Mouse (Mus musculus) liver, embryonic 11.5 days (tissue): ENCODE results near the gene Fam149a. TPM values are rescaled to one million over a fixed set of nuclear protein-coding genes. Genes with fewer than 3 reads are reported as not detected.

Source experiments
- ATAC-seq: fragments of 200-750 bp; cut with Nextera tagmentation; replicated peaks from 2 replicates; pipeline ENCODE4 v1.8.0; 2017; ENCODE audit warnings: moderate number of reproducible peaks, mild to moderate bottlenecking, moderate TSS enrichment, moderate library complexity; ENCODE audit not compliant: low FRiP score
- DNase-seq: peaks from one replicate; pipeline ENCODE4 v3.0.0-alpha.2; 2017; ENCODE audit warnings: low spot score
- H3K27ac ChIP-seq: fragments of 300-500 bp; sonication (generic); 2 replicates; pipeline ENCODE4 v1.5.1; 2014; ENCODE audit warnings: mild to moderate bottlenecking, low read depth, low read length, control low read depth
- H3K27me3 ChIP-seq: fragments of 300-500 bp; sonication (generic); replicated peaks from 2 replicates; pipeline ENCODE4 v1.6.1; 2014; ENCODE audit warnings: low read length, mixed read lengths; ENCODE audit not compliant: control insufficient read depth, insufficient read depth
- H3K36me3 ChIP-seq: fragments of 300-500 bp; sonication (generic); 2 replicates; pipeline ENCODE4 v1.6.1; 2014; ENCODE audit warnings: mild to moderate bottlenecking, low read length, moderate library complexity, mixed read lengths; ENCODE audit not compliant: control insufficient read depth, insufficient read depth
- H3K4me1 ChIP-seq: fragments of 300-500 bp; sonication (generic); replicated peaks from 2 replicates; pipeline ENCODE4 v1.6.1; 2014; ENCODE audit warnings: low read length, mixed read lengths; ENCODE audit not compliant: control insufficient read depth, insufficient read depth
- H3K4me2 ChIP-seq: fragments of 300-500 bp; sonication (generic); 2 replicates; pipeline ENCODE4 v1.6.1; 2014; ENCODE audit warnings: mild to moderate bottlenecking, control low read depth, moderate library complexity
- H3K4me3 ChIP-seq: fragments of 300-500 bp; sonication (generic); 2 replicates; pipeline ENCODE4 v1.5.1; 2014; ENCODE audit warnings: low read depth, low read length, control low read depth
- H3K9ac ChIP-seq: fragments of 300-500 bp; sonication (generic); 2 replicates; pipeline ENCODE4 v1.6.1; 2014; ENCODE audit warnings: low read depth, low read length, control low read depth
- H3K9me3 ChIP-seq: fragments of 300-500 bp; sonication (generic); 2 replicates; pipeline ENCODE4 v1.6.1; 2016; ENCODE audit warnings: low read length, inconsistent platforms, mixed read lengths; ENCODE audit not compliant: control insufficient read depth
- WGBS: fragments of 180-500 bp; shearing (Covaris S2); extraction: QIAGEN DNeasy Blood & Tissue Kit; methylation state at CpG from one replicate; pipeline ENCODE4 v1.1.7; 2014; 5-methylcytosine and 5-hydroxymethylcytosine counted together
- polyA plus RNA-seq: library from polyadenylated mRNA; unstranded; fragments of >200 nt; fragmentation: Nextera tagmentation; extraction: Ambion mirVana; gene quantifications from 2 replicates; pipeline ENCODE4 v1.2.1, GENCODE M21; 2014

Fam149a gene
- polyA plus RNA-seq, 1 experiment from 2014 or later, result 5.7 TPM

- no peak overlapping the region for H3K4me3 ChIP-seq
- H3K9me3 ChIP-seq, result no peaks in the 10 kb centered on the region
- DNase-seq, result no peak
- ATAC-seq, result no peak
- no peaks in the 10 kb centered on the region for H3K4me1 ChIP-seq
- no peak overlapping the region for H3K9ac ChIP-seq
- no peaks in the 10 kb centered on the region for H3K36me3 ChIP-seq
- H3K27ac ChIP-seq, result no peak overlapping the region
- H3K4me2 ChIP-seq, result no peak overlapping the region
- WGBS, result 18% methylated on average over 4 of the region's 4 CpGs
- peaks cover 9% of the 10 kb centered on the region for H3K27me3 ChIP-seq
Observed at GRCm38 (mm10) chr8:45380598-45380997, 1.5 kb downstream of the Fam149a start.

GRCm38 (mm10) chr8:45374071-45374470 lies 8.0 kb downstream of the Fam149a start:
- no peak overlapping the region for H3K4me3 ChIP-seq
- H3K9me3 ChIP-seq, result no peaks in the 10 kb centered on the region
- H3K9ac ChIP-seq, result no peak overlapping the region
- 84% methylated on average over 3 of the region's 3 CpGs for WGBS
- no peaks in the 10 kb centered on the region for H3K27me3 ChIP-seq
- H3K36me3 ChIP-seq, result no peaks in the 10 kb centered on the region
- H3K4me1 ChIP-seq, result no peaks in the 10 kb centered on the region
- H3K27ac ChIP-seq, result no peak overlapping the region
- DNase-seq (no peak), ATAC-seq (no peak)
- H3K4me2 ChIP-seq, result no peak overlapping the region

GRCm38 (mm10) chr8:45367154-45367553 lies 14.9 kb downstream of the Fam149a start:
- no peak for ATAC-seq
- Histone ChIP-seq H3K4me3 (no peak overlapping the region), H3K4me2 (no peak overlapping the region), H3K27me3 (no peaks in the 10 kb centered on the region), H3K27ac (no peak overlapping the region), H3K9me3 (no peaks in the 10 kb centered on the region), H3K9ac (no peak overlapping the region), H3K4me1 (no peaks in the 10 kb centered on the region), H3K36me3 (no peaks in the 10 kb centered on the region)
- no peak for DNase-seq
- WGBS, result 44% methylated on average over 1 of the region's 1 CpGs

- no peaks in the 10 kb centered on the region for H3K36me3 ChIP-seq
- no peaks in the 10 kb centered on the region for H3K9me3 ChIP-seq
- no peak overlapping the region for H3K9ac ChIP-seq
- 59% methylated on average over 1 of the region's 1 CpGs for WGBS
- no peak overlapping the region for H3K4me3 ChIP-seq
- H3K4me2 ChIP-seq, result no peak overlapping the region
- no peak overlapping the region for H3K27ac ChIP-seq
- no peaks in the 10 kb centered on the region for H3K4me1 ChIP-seq
- 0 out of 2 replicates have a peak, but pooled peaks cover 3% of the 10 kb centered on the region for H3K27me3 ChIP-seq
- no peak for ATAC-seq
- DNase-seq, result no peak
Observed at GRCm38 (mm10) chr8:45363220-45363619, 18.9 kb downstream of the Fam149a start.

- H3K9ac ChIP-seq, result no peak overlapping the region
- no peaks in the 10 kb centered on the region for H3K36me3 ChIP-seq
- no peaks in the 10 kb centered on the region for H3K9me3 ChIP-seq
- H3K27ac ChIP-seq, result no peak overlapping the region
- H3K4me1 ChIP-seq, result no peaks in the 10 kb centered on the region
- H3K4me3 ChIP-seq, result no peak overlapping the region
- 0 out of 2 replicates have a peak, but pooled peaks cover 3% of the 10 kb centered on the region for H3K27me3 ChIP-seq
- WGBS, result 61% methylated on average over 6 of the region's 6 CpGs
- H3K4me2 ChIP-seq, result no peak overlapping the region
- DNase-seq, result no peak
- ATAC-seq, result no peak
Observed at GRCm38 (mm10) chr8:45362323-45362722, 19.8 kb downstream of the Fam149a start.

GRCm38 (mm10) chr8:45359091-45359605 lies 22.9 kb downstream of the Fam149a start:
- 76% methylated on average over 6 of the region's 6 CpGs for whole genome bisulfite sequencing
- Histone ChIP-seq H3K27ac (no peak overlapping the region), H3K4me3 (no peak overlapping the region), H3K4me2 (no peak overlapping the region), H3K27me3 (0 out of 2 replicates have a peak, but pooled peaks cover 3% of the 10 kb centered on the region), H3K4me1 (no peaks in the 10 kb centered on the region), H3K36me3 (no peaks in the 10 kb centered on the region), H3K9me3 (no peaks in the 10 kb centered on the region), H3K9ac (no peak overlapping the region)
- ATAC-seq (no peak), DNase-seq (no peak)

- Histone ChIP-seq H3K36me3 (no peaks in the 10 kb centered on the region), H3K27ac (no peak overlapping the region), H3K27me3 (0 out of 2 replicates have a peak, but pooled peaks cover 3% of the 10 kb centered on the region), H3K9ac (peak overlapping the region; percentile 63), H3K9me3 (no peaks in the 10 kb centered on the region), H3K4me1 (no peaks in the 10 kb centered on the region), H3K4me3 (peak overlapping the region; percentile 56), H3K4me2 (peak overlapping the region; percentile 67)
- ATAC-seq (peak; percentile 47), DNase-seq (peak; percentile 49)
- WGBS, result 7% methylated on average over 47 of the region's 49 CpGs
Observed at GRCm38 (mm10) chr8:45358132-45358918, 23.8 kb downstream of the Fam149a start.

GRCm38 (mm10) chr8:45355809-45356208 lies 26.3 kb downstream of the Fam149a start:
- no peak overlapping the region for H3K27ac ChIP-seq
- no peaks in the 10 kb centered on the region for H3K9me3 ChIP-seq
- no peaks in the 10 kb centered on the region for H3K36me3 ChIP-seq
- 0 out of 2 replicates have a peak, but pooled peaks cover 3% of the 10 kb centered on the region for H3K27me3 ChIP-seq
- ATAC-seq, result no peak
- no peak for DNase-seq
- H3K9ac ChIP-seq, result no peak overlapping the region
- no peak overlapping the region for H3K4me2 ChIP-seq
- no peak overlapping the region for H3K4me3 ChIP-seq
- 81% methylated on average over 6 of the region's 6 CpGs for WGBS
- H3K4me1 ChIP-seq, result no peaks in the 10 kb centered on the region

- no peaks in the 10 kb centered on the region for H3K9me3 ChIP-seq
- H3K36me3 ChIP-seq, result no peaks in the 10 kb centered on the region
- ATAC-seq (no peak), DNase-seq (peak; percentile 55)
- no peak overlapping the region for H3K27ac ChIP-seq
- no peak overlapping the region for H3K4me2 ChIP-seq
- WGBS, result 18% methylated on average over 6 of the region's 6 CpGs
- H3K9ac ChIP-seq, result no peak overlapping the region
- H3K4me3 ChIP-seq, result no peak overlapping the region
- no peaks in the 10 kb centered on the region for H3K4me1 ChIP-seq
- H3K27me3 ChIP-seq, result no peaks in the 10 kb centered on the region
Observed at GRCm38 (mm10) chr8:45345031-45345430, 37.1 kb downstream of the Fam149a start.
